Mouse (Mus musculus): Measurements from ENCODE around the gene Tnik. TPM values are rescaled to one million over a fixed set of nuclear protein-coding genes. Genes with fewer than 3 reads are reported as not detected.

Gene Tnik
- total RNA-seq, 4 experiments from 2014 or later = 186 to 199 (median 198) TPM

DNA sequence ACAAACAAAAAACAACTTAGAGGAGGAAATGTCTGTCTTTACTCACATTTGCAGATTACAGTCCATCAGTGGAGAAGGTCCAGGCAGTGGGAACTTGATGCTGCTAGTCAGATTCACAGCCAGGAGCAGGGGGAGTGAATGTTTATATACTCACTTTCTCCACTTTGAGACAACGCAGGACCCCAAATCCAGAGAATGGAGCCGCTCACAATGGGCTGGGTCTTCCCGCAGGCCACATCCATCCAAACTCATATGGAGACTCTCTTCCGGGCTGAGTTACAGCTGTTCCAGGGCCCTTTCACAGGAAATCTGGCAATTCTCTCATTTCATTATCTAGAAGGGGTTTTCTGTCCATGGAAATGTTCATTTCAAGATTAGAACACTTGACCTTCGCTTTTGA lies 277.1 kb downstream of the Tnik start:
- no peak for DNase-seq (ENCODE audit: low spot score in 2 of 2)

DNA sequence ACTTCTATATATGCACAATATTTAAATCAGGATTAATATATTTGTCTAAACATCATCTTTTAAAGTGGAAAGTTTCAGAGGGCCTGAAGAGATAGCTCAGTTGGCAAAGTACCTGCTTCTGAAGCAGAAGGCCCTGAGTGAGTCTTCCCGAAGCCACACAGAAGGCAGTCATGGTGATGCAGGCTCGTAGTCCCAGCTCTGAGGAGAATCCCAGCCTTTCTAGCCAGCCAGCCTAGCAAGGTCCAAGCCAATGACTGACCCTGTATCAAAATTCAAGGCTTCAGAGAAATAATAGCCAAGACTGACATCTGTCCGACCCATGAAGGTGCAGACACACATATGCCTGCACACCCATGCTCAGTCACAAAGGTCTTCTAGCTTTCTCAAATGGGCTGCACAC lies 279.9 kb downstream of the Tnik start:
- no peak for DNase-seq (ENCODE audit: low spot score in 2 of 2)

DNA sequence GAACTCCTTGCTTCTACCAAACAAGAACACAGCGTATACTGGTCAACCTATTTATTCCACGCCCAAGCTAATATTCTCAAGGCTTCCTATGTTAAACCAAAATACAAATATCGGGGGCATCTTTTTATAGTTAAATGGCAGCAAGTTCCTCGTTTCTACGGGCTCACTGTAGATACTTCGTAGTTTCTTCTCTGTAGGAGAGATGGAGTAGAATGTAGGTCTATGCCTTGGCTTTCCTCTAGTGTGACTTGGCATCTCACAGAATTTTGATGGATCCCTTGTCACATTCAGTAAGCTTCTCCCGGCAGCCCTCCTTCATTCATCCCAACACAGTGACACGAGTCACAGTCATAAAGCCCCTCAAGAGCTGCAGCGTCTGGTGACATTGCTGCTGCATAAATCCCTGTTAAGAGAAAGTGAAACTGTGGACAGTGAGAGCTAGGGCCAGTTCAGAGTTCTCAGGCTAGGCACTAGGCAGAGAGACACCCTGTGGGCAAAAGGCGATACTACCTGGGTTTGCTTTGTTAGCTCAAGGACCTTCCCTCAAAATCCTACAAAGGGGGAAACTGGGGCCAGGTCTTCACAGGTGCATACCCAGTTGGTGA lies 280.5 kb downstream of the Tnik start:
- no peak for DNase-seq (ENCODE audit: low spot score in 2 of 2)

- no peak for DNase-seq (ENCODE audit: low spot score in 2 of 2)
Measured at GRCm38 (mm10) chr3:28544345-28544869, 281.4 kb downstream of the Tnik start.

DNA sequence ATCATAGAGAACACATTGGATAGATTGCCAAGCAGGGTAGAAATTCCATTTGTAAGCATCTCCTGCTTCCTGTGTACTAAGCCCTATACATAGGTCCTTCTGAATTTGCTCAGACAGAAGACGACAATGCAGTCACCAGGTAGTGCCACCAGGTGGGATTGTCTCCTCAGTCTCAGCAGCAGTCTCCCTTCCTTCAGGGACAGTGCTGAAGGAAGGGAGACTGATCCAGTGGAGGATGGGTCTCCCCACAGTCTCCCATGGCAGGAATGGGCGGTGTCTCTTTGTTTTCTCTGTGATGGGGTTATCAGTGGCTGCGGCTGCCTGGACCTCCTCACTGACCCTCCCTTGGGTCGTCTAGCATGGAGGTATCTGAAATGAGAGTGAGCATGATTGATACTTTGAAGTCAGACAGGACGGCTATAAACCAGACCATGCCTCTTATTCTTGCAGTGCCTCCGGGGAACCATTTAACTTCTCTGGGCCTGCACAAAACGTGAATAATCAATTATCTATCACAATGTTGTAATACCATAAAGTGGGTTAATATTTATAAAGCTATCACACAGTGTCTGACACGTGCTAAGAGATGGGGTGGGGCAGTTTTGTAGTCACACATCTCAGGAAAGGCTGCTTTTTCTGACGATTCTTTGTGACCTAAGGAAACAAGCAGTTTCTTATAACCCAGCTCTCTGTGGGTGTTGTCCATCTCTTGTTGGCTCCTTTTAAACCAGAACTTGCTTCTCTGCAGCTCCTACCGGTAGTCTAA lies 285.1 kb downstream of the Tnik start:
- DNase-seq (ENCODE audit: low spot score in 2 of 2) = no peak

DNA sequence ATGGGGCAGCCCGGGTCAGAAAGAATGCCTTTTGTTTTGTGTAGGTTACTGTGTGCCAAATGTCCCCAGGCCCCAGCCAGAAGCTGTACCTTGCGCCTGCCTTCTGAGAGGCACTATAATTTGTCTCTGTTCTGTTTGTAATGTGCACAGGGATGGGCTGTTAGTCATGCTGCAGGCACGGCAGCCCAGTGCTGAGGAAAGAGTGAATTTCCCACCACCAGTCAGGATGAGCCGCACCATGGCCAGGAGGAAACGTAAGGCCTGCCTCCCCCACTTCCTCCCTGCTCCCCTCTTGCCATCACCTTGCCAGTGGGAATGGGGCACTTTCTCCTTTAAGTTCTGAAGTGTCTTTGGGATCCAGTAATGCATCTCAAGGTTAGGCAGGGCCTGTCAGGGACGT lies 286.4 kb downstream of the Tnik start:
- DNase-seq (ENCODE audit: low spot score in 2 of 2) = no peak

DNA sequence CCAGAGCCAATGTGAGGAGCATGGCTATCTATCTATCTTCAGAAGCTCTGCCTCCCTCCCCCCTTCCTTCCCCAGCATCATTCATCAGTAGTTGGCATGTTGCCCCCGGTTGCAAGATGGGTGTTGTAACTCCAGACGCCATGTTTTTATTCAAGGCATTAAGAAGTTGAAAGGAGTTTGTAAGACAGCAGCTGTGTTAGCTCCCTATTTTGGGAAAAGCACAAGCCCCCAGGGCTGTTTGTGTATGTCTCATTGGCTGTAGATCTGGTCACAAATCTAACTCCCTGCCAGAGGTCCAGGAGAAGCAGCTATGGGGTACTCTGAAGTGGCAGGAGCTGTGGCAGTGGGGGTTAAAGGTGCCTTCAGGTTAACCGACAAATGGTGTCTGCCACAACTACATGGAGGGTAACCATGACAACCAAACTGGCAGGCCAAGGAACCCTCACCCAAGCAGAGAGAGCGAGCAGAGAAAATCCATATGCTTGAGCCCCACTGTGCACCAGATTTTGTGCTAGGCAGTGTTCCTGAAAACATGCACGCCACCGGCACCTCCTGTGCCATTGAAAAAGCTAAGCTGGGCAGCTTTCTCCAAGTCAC lies 287.6 kb downstream of the Tnik start:
- DNase-seq (ENCODE audit: low spot score in 2 of 2) = peak in 1 of 2 experiments; percentile 73

GRCm38 (mm10) chr3:28551756-28552155 lies 288.7 kb downstream of the Tnik start:
- DNase-seq (ENCODE audit: low spot score in 2 of 2) = no peak

DNA sequence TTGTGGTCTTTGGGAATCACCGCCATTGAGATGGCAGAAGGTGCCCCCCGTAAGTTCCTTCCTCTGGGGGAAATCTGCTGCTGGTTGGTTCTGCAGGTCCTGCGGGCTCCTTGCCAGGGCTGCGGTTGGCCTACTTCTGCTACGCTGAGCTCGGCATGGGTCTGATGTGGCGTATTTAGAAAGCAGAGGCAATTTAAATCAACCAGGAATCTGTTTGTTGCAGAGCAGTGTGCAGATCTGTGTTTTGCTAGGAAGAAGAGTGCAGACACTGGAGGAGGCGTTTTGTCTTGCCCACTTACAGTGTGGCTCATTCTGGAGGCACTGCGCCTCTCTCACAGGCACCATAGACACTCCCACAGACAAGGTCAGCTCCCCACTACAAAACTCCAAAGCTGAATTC lies 291.9 kb downstream of the Tnik start:
- peak in 1 of 2 experiments; percentile 69 for DNase-seq (ENCODE audit: low spot score in 2 of 2)

- DNase-seq (ENCODE audit: low spot score in 2 of 2) = no peak
Measured at GRCm38 (mm10) chr3:28555795-28556570, 293.0 kb downstream of the Tnik start.

DNA sequence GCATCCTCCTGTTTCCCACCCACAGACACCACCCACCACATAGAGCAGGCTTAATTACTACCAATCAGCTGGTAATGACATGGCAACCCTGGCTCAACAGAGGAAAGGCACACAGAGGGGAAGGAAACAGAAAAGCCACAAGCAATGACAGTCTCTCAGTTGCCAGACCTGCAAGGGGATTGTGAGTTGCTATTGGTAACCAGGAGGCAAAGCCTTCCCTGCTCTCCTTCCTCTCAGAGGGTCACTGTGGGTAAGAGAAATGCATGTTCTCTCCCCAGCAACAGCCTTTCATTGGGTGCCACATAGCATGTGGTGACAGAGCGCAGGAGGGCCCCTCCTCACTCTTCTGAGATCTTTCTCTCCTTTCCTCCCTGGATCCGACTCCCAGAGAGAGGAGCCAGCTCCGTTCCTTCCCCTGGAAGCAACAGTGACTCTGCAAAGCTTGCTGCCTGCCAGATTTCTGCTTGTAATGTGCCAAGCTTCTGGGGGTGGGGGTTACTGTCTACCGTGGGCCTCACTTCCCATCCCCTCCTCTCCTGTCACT lies 295.4 kb downstream of the Tnik start:
- peak; percentile 49 to 86 for DNase-seq (ENCODE audit: low spot score in 2 of 2)

DNA sequence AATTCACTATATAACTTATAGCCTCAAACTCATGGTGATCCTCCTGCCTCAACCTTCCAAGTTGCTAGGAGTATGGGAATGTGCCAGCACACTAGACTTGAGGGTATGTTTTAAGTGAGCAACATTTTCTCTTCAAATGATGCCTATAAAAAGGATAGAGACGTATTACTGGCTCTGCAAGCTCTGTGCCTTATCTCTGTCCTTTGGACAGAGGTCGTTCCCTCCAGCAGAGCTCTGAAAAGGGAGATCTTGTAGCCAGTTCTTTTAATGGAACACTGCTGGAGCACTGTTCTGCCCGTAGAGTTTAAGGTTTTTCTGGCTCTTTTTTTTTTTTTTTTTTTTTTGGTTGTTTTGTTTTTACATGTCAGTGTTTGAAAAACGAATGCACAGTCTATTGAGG lies 298.4 kb downstream of the Tnik start:
- DNase-seq (ENCODE audit: low spot score in 2 of 2) = no peak

DNA sequence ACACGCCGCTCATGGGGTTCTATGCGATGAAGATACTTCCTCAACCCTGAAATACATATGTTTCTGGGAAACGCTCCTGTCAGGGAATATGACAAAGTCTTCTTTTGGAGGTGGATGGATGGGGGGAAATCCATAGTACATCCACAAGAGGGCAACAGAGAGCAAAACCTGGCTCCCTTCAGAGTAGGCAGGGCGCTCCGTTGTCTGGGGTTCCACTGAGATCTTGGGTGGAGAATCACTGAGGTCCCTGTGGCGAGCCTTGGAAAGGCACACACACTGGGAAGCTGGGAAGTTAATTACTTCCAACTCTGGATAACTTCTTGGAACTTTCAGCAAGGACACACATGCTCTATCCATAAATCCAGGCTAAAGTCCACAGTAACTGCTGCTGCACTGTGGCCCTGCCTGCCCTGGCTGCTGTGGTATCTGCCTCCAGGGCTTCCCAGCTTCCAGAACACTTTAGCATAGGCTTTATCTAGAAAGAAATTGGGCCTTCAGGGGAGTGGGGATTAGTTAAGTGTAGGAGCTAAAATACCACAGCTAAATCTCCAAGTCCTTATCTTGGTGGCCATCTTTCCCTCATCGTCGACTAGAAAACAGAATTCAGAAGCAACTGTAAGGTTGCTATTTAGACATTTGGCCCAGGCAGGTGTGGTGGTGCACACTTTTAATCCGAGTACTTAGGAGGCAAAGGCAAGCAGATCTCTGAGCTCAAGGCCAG lies 299.8 kb downstream of the Tnik start:
- DNase-seq (ENCODE audit: low spot score in 2 of 2) = no peak

- DNase-seq (ENCODE audit: low spot score in 2 of 2) = no peak
Measured at GRCm38 (mm10) chr3:28564370-28565357, 301.6 kb downstream of the Tnik start.

GRCm38 (mm10) chr3:28577301-28577700 lies 314.3 kb downstream of the Tnik start:
- peak in 1 of 2 experiments; percentile 43 for DNase-seq (ENCODE audit: low spot score in 2 of 2)

- no peak for DNase-seq (ENCODE audit: low spot score in 2 of 2)
Measured at GRCm38 (mm10) chr3:28578950-28579615, 316.1 kb downstream of the Tnik start.

DNA sequence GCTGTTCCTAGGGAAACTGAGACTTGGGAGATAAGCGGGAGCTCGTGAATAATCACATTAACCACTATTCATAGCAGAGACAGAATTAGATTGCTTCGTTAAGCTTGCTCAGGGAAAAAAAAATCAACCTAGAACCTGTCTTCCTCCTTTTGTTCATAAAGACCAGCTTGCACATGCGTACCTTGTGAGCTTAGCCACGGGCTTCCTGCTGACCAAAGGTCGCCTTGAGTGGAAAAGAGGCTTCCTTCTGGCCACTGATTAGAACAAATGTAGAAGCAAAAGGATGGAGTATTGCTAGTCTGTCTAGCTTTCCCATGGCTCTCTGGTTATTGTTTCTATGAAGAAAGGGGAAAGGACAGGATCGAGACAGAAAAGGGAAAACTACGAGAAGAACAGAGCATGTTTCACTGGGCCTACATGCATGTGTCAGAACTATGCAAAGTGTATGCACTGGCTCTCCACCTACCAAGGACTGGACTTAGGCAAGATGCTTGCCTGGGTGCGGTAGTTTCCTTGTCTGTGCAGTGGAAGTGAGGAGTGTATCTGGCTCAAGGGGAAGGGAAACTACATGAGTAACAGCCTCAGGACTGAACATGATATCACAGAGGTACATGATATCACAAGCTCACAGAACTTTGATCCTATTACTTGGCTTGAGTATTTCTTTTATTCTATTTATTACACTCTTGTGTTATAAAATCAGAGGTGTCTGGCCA lies 322.9 kb downstream of the Tnik start:
- DNase-seq (ENCODE audit: low spot score in 2 of 2) = no peak

DNA sequence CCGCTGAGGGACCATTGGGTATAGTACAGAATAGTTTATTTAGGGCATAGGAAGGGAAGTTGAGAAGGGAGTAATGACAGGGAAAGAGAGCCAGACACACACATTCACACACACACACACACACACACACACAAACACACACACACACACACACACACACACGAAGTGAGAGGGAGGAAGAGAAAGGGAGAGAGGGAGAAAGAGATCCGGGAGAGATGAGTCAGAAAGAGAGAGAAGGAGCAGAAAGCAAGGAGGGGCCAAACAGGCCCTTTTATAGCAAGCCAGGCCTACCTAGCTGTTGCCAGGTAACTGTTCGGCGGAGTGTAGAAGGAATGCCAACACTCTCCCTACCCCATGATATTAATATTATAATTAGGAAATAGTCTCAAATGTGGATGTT lies 324.8 kb downstream of the Tnik start:
- peak in 1 of 2 experiments; percentile 54 for DNase-seq (ENCODE audit: low spot score in 2 of 2)
